Mouse (Mus musculus): ENCODE measurements at regions not wholly inside any gene's neighbourhood (a gene's known extent, or its start where the extent isn't known, plus 50 kb on each side); places are given as distances from the start of the nearest gene placed in this dataset.

- TF ChIP-seq EP300 (IDR thresholded peaks at IDR 0.05; ENCODE audit: insufficient read depth, low read depth, low read length) (no peak), POLR2A (IDR thresholded peaks at IDR 0.05; ENCODE audit: insufficient read depth, low read length) (no peak), CTCF (IDR thresholded peaks at IDR 0.05; ENCODE audit: low read depth, low read length) (no peak)
- Histone ChIP-seq H3K27me3 (ENCODE audit: control insufficient read depth, insufficient read depth, low read length, poor library complexity, severe bottlenecking) (no peaks in the 10 kb centered on the region), H3K4me1 (ENCODE audit: control insufficient read depth, insufficient read depth, low read length) (no peaks in the 10 kb centered on the region), H3K9me3 (replicated peaks; ENCODE audit: control insufficient read depth, insufficient read depth, low read length, poor library complexity, severe bottlenecking) (no peaks in the 10 kb centered on the region), H3K27ac (ENCODE audit: insufficient read depth, low read length) (no peak overlapping the region), H3K9ac (ENCODE audit: low read depth, poor library complexity, severe bottlenecking) (no peak overlapping the region), H3K4me3 (ENCODE audit: low read depth, low read length) (no peak overlapping the region), H3K36me3 (ENCODE audit: control insufficient read depth, insufficient read depth, low read length, poor library complexity, severe bottlenecking) (no peaks in the 10 kb centered on the region)
Observed at GRCm38 (mm10) chr19:32969213-32969776, 212.0 kb downstream of the Pten start.

- Histone ChIP-seq H3K4me1 (ENCODE audit: control insufficient read depth, insufficient read depth, low read length) (no peaks in the 10 kb centered on the region), H3K4me3 (ENCODE audit: low read depth, low read length) (no peak overlapping the region), H3K36me3 (ENCODE audit: control insufficient read depth, insufficient read depth, low read length, poor library complexity, severe bottlenecking) (no peaks in the 10 kb centered on the region), H3K27me3 (ENCODE audit: control insufficient read depth, insufficient read depth, low read length, poor library complexity, severe bottlenecking) (no peaks in the 10 kb centered on the region), H3K27ac (ENCODE audit: insufficient read depth, low read length) (no peak overlapping the region), H3K9me3 (replicated peaks; ENCODE audit: control insufficient read depth, insufficient read depth, low read length, poor library complexity, severe bottlenecking) (no peaks in the 10 kb centered on the region), H3K9ac (ENCODE audit: low read depth, poor library complexity, severe bottlenecking) (no peak overlapping the region)
- TF ChIP-seq CTCF (IDR thresholded peaks at IDR 0.05; ENCODE audit: low read depth, low read length) (no peak), POLR2A (IDR thresholded peaks at IDR 0.05; ENCODE audit: insufficient read depth, low read length) (no peak), EP300 (IDR thresholded peaks at IDR 0.05; ENCODE audit: insufficient read depth, low read depth, low read length) (no peak)
Observed at GRCm38 (mm10) chr19:32972116-32972515, 214.8 kb downstream of the Pten start.

GRCm38 (mm10) chr19:32973130-32973529 lies 215.8 kb downstream of the Pten start:
- Histone ChIP-seq H3K4me3 (ENCODE audit: low read depth, low read length) (no peak overlapping the region), H3K9me3 (replicated peaks; ENCODE audit: control insufficient read depth, insufficient read depth, low read length, poor library complexity, severe bottlenecking) (no peaks in the 10 kb centered on the region), H3K9ac (ENCODE audit: low read depth, poor library complexity, severe bottlenecking) (no peak overlapping the region), H3K36me3 (ENCODE audit: control insufficient read depth, insufficient read depth, low read length, poor library complexity, severe bottlenecking) (no peaks in the 10 kb centered on the region), H3K4me1 (ENCODE audit: control insufficient read depth, insufficient read depth, low read length) (no peaks in the 10 kb centered on the region), H3K27me3 (ENCODE audit: control insufficient read depth, insufficient read depth, low read length, poor library complexity, severe bottlenecking) (no peaks in the 10 kb centered on the region), H3K27ac (ENCODE audit: insufficient read depth, low read length) (no peak overlapping the region)
- no peak for TF ChIP-seq EP300 (IDR thresholded peaks at IDR 0.05; ENCODE audit: insufficient read depth, low read depth, low read length)
- no peak for TF ChIP-seq POLR2A (IDR thresholded peaks at IDR 0.05; ENCODE audit: insufficient read depth, low read length)
- TF ChIP-seq CTCF (IDR thresholded peaks at IDR 0.05; ENCODE audit: low read depth, low read length) = no peak

GRCm38 (mm10) chr19:32974778-32975240 lies 217.5 kb downstream of the Pten start:
- no peaks in the 10 kb centered on the region for H3K4me1 ChIP-seq (ENCODE audit: control insufficient read depth, insufficient read depth, low read length)
- no peak overlapping the region for H3K4me3 ChIP-seq (ENCODE audit: low read depth, low read length)
- H3K36me3 ChIP-seq (ENCODE audit: control insufficient read depth, insufficient read depth, low read length, poor library complexity, severe bottlenecking) = no peaks in the 10 kb centered on the region
- no peak overlapping the region; the same call in 1 of the 2 replicates for H3K27ac ChIP-seq (ENCODE audit: insufficient read depth, low read length)
- no peaks in the 10 kb centered on the region for H3K27me3 ChIP-seq (ENCODE audit: control insufficient read depth, insufficient read depth, low read length, poor library complexity, severe bottlenecking)
- H3K9ac ChIP-seq (ENCODE audit: low read depth, poor library complexity, severe bottlenecking) = no peak overlapping the region
- TF ChIP-seq EP300 (IDR thresholded peaks at IDR 0.05; ENCODE audit: insufficient read depth, low read depth, low read length) = no peak
- TF ChIP-seq CTCF (IDR thresholded peaks at IDR 0.05; ENCODE audit: low read depth, low read length) = no peak
- no peak for TF ChIP-seq POLR2A (IDR thresholded peaks at IDR 0.05; ENCODE audit: insufficient read depth, low read length)
- H3K9me3 ChIP-seq (replicated peaks; ENCODE audit: control insufficient read depth, insufficient read depth, low read length, poor library complexity, severe bottlenecking) = no peaks in the 10 kb centered on the region

- TF ChIP-seq EP300 (IDR thresholded peaks at IDR 0.05; ENCODE audit: insufficient read depth, low read depth, low read length) = no peak
- no peak for TF ChIP-seq POLR2A (IDR thresholded peaks at IDR 0.05; ENCODE audit: insufficient read depth, low read length)
- TF ChIP-seq CTCF (IDR thresholded peaks at IDR 0.05; ENCODE audit: low read depth, low read length) = no peak
- Histone ChIP-seq H3K9me3 (replicated peaks; ENCODE audit: control insufficient read depth, insufficient read depth, low read length, poor library complexity, severe bottlenecking) (no peaks in the 10 kb centered on the region), H3K36me3 (ENCODE audit: control insufficient read depth, insufficient read depth, low read length, poor library complexity, severe bottlenecking) (no peaks in the 10 kb centered on the region), H3K9ac (ENCODE audit: low read depth, poor library complexity, severe bottlenecking) (no peak overlapping the region), H3K27ac (ENCODE audit: insufficient read depth, low read length) (no peak overlapping the region), H3K4me1 (ENCODE audit: control insufficient read depth, insufficient read depth, low read length) (no peaks in the 10 kb centered on the region), H3K27me3 (ENCODE audit: control insufficient read depth, insufficient read depth, low read length, poor library complexity, severe bottlenecking) (no peaks in the 10 kb centered on the region), H3K4me3 (ENCODE audit: low read depth, low read length) (no peak overlapping the region)
Observed at GRCm38 (mm10) chr19:32975303-32975702, 218.0 kb downstream of the Pten start.

- Histone ChIP-seq H3K4me1 (ENCODE audit: control insufficient read depth, insufficient read depth, low read length) (no peaks in the 10 kb centered on the region), H3K27me3 (ENCODE audit: control insufficient read depth, insufficient read depth, low read length, poor library complexity, severe bottlenecking) (no peaks in the 10 kb centered on the region), H3K9ac (ENCODE audit: low read depth, poor library complexity, severe bottlenecking) (no peak overlapping the region), H3K36me3 (ENCODE audit: control insufficient read depth, insufficient read depth, low read length, poor library complexity, severe bottlenecking) (no peaks in the 10 kb centered on the region), H3K4me3 (ENCODE audit: low read depth, low read length) (no peak overlapping the region), H3K27ac (ENCODE audit: insufficient read depth, low read length) (no peak overlapping the region), H3K9me3 (replicated peaks; ENCODE audit: control insufficient read depth, insufficient read depth, low read length, poor library complexity, severe bottlenecking) (no peaks in the 10 kb centered on the region)
- TF ChIP-seq EP300 (IDR thresholded peaks at IDR 0.05; ENCODE audit: insufficient read depth, low read depth, low read length) (no peak), POLR2A (IDR thresholded peaks at IDR 0.05; ENCODE audit: insufficient read depth, low read length) (no peak), CTCF (IDR thresholded peaks at IDR 0.05; ENCODE audit: low read depth, low read length) (no peak)
Observed at GRCm38 (mm10) chr19:32976507-32976906, 219.2 kb downstream of the Pten start.

All from ES-Bruce4 (cell line).